Mouse (Mus musculus) ovary, postnatal 14 days (tissue): ENCODE measurements around the gene Golga7b.

Experiments
- DNase-seq: peaks from one replicate; pipeline ENCODE4 v3.0.0; 2022; ENCODE audit warnings: low spot score

The Golga7b gene

GRCm38 (mm10) chr19:42247519-42247918, at the start of gene Golga7b:
Gene Golga7b, plus strand, starts transcription at chr19:42247574.
- no peak for DNase-seq

DNA sequence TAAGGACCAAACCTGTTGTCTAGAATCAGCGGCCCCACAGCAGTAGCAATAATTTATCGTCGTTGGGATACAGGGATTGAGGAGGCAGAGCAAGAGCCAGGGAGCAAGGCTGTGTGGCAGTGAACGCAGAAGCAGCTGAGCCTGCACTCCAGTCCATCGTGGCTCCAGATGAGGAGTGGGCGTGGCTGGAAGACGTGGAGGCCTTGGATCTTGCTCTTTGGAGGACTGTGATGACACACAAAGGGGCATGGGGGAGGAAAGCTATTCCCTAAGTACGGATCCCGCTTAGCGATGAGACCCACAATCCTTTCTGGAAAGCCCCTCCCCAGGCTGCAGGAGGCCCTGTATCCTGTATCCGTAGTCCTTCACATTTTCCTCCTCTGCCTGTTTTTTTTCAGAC, 49.3 kb upstream of the Golga7b start:
- DNase-seq, result no peak

DNA sequence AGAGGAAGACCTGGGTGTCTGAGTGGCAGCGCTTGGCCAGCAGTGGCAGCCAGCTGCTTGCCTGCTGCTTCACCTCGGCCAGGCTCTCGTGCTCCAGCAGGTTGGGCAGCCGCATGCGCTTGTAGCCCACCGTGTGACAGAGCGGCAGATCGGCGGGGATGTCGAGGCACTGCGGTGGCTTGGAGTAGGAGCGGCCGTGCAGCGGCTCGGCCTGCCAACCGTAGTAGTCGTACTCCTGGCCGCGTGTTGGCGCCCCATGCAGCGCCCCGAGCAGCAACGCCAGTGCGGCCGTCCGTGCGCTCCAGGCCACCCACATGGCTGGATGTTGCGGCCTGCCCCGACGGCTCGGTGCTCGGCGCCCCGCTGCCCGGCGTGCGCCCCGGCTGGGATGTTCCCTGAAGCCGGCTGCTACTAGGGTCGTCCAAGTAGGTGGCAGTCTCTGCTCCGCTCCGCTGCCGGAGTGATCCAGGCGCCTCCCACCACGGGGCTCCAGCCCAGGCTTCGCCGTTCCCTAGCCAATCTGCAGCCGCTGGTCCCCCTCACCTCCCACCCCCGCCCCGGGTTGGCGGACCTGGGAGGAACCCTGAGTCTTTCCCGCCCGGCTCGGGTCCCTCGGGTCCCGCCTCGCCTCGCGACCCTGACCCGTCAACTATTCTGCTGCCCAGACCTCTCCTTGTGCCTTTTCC, 45.5 kb upstream of the Golga7b start, which contains the start of gene Sfrp5:
TSS of gene Sfrp5 (minus strand) at position 557 of the 686 bp plus-strand sequence.
- no peak for DNase-seq

DNA sequence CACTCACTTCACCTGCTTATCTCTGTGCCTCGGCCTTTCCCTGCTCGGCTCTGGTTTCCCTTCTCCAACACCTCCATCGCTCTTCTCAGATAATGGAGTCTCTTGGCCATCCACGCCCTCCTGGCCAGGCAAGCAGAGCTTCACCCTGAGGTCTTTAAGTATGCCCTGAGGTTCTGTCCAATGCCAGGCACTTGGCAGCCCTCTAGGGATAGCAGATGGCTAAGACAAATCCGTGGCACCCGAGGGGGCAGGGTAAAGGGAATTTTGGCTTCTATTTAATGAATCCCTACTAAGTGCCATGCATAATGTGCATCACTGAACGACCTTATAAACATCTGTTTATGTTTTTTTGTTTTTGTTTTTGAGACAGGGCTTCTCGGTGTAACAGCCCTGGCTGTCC, 44.9 kb upstream of the Golga7b start:
- no peak for DNase-seq

GRCm38 (mm10) chr19:42204306-42204705, 43.1 kb upstream of the Golga7b start:
- no peak for DNase-seq

DNA sequence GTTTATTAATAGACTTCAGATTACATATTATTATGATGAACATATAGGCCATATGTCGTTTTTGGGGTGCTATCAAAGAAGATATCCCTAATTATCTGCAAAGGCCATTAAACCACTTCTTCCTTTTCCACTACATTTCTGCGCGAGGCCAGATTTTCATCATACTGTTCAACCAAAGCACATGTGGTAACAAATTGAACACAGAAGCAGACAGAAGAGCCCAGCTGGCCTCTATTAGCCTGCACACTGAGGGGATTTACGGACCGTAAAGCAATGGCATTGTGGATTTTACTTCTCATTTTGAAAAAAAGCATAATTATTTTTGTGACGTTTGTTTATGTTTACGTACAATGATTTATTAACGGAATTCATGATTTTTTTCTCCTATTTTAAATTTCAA, 42.2 kb upstream of the Golga7b start:
- no peak for DNase-seq

DNA sequence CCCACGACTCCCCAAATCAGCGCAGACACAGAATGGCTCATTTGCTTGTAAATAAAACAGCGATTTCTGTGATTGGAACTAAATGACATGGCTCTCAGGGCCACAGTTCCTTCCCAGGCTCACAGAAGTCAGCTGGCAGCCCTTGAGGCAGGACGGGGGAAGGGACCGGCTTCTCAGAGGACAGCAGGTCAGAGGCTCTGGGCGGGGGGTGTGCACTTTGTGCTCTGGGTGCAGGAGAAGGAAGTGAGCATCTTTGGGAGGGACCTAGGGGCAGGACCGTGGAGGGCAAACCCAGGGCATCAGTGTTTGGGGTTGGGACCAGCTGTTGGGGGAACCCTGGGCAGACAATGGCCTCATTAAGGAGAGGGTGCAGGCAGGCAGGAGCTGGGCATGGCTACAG, 37.9 kb upstream of the Golga7b start:
- DNase-seq, result no peak

GRCm38 (mm10) chr19:42209976-42210375, 37.4 kb upstream of the Golga7b start:
- no peak for DNase-seq

- no peak for DNase-seq
Observed at GRCm38 (mm10) chr19:42211936-42212335, 35.4 kb upstream of the Golga7b start.

GRCm38 (mm10) chr19:42214601-42215000, 32.8 kb upstream of the Golga7b start:
- DNase-seq, result no peak

- DNase-seq, result no peak
Observed at GRCm38 (mm10) chr19:42216699-42217373, 30.5 kb upstream of the Golga7b start.

GRCm38 (mm10) chr19:42217374-42217763, 30.0 kb upstream of the Golga7b start:
- no peak for DNase-seq

DNA sequence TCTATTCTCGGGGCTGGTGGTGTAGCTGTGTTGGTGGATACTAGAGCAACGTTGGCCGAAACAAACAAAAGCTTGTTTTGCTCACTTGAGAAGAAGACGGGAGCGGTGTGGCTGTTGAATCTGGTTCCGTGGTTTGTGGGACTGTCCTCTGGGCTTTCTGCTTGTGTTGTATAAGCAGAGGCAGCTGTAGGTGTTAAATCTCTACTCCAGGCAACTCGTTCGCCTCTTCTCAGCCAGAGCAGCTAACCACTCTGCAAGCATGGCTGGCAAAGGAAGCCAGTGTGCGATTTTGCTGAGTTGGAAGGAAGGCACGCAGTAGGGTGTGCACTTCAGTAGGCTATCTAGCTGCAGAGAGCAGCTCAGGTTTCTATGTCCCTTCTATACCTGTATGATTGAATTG, 20.9 kb upstream of the Golga7b start:
- no peak for DNase-seq

DNA sequence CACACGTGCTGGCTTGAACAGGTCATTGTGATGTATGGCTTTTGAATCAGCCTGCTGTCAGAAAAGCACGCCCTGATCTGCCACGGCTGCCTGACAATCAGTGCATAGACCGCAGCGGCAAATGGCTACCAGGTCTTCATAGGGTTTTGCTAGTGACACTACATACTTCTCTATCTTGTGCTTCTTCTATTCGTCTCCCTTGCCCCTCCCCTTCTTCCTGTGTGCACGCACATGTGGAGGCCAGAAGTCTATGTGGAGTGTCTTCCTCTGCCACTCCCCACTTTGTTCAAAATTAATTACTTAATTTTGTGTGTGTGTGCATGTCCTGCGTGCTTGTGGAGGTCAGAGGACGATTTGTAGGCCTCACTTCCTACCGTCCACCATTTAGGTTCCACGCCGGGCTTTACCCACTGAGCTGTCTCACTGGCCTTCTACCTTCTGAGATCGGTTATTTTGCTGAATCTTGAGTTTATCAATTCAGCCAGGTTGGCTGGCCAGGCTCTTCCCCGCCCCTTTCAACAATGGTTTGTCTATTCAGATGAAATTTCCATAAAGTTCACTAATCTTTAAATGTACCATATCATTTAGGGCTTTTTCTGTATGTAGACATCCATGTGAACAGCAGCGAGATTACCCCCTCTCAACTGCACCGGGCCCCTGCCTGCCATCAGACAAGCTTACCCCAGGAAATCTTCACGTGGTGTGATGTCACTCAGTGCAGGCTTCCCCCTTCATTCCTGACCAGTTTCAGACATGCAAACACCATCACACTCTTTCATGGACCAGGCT, 17.7 kb upstream of the Golga7b start:
- DNase-seq, result no peak

DNA sequence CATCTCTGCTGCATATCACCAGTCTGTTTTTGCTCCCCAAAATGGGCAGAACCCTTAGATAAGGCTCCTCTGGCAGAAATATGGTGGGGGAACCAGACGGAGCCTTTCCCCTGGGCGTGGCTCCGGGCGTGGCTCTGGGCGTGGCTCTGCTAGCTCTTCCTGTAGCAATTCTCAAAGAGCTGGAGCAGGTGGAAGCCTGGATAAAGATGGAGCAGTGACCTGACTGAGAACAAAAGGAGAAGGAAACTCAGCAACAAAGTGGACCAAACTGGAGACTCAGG, 17.1 kb upstream of the Golga7b start:
- DNase-seq, result no peak

DNA sequence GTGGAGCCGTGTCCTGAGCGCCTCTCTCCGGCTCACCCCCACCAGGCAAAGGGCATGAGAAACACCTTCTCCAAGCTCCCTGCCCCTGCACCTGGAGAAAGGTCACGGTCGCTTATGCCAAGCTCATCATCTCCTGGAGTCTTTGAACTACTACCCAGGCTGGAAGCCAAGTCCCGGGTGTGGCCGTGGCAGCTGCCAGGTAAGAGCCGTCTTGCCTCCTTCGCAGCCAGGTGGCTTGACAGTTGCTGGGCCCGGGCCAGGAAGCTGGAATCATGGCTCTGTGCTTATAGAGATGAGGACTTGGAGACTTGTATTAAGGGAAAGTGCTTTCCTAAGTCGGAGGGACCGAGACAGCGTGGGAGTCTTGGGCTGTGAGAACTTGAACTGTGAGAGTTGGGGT, 16.4 kb upstream of the Golga7b start:
- DNase-seq, result peak; percentile 18

DNA sequence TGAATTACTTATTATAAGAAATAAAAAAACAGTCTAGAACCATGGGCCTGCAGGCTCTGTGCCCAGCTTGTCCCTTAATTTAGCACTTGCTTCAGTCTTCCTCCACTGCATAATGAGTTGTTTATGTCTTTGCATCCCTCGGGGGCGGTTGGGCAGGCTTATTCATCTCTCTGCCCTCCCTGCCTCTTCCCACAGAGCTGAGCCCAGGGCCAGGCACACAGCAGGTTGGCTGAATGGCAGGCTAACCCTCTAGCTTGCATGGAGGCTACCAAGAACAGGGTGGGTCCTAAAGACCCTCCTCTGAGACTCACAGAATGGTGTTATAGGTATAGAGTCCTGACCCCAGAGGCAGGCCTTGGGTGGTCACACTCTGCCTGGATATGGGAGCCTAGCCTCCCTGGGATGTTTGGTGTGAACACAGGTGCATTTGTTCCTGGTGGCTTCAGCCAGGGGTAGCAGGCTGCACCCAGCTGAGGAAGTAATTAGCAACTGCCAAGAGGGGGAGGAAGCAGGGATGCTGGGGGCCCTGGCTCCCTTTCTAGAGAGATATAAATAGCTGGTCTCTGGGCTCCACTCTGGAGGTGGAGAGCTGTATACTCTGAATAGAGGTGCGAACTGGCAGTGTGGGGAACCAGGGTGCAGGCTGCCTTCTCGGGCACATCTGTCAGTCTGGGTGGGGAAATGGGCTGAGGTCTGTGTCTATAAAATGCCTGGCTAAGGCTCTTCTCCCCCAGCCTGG, 9.6 kb upstream of the Golga7b start:
- no peak for DNase-seq

DNA sequence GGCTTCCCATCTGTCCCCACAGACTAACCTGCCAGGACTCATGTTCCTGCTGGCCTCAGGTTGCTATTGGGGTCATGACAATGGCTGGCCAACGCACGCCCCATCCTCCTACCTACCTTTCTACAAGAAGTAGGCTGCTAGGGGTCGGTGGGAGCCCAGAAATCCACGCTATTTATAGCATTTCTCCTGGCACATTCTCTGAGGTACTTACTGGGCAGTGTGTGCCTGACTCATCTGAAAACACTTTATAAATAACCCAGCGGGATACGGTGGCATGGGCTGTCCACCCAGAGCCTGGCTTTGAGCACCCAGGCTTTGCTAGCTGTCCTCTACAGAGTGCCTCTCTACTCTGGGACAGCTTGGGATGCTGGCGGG, 9.0 kb upstream of the Golga7b start:
- DNase-seq, result no peak

DNA sequence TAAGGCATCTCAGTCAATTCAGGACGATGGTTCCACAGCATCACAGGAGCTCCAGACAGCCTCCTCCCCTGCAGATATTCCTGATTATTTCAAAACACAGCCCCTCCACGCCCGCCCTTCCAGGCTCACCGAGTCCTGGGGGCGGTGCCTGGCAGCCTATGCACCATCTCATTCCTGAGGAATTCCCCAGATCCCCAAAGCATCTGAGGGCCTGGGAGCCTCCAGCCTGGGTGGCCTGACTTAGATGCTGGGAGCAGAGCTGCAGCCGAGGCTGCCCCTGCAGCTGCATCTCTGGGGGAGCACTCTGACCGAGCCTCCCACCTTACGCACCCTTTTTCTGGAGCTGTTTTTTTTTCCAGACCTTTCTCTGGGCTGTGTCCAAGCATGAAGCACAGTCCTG, 6.5 kb upstream of the Golga7b start:
- no peak for DNase-seq

DNA sequence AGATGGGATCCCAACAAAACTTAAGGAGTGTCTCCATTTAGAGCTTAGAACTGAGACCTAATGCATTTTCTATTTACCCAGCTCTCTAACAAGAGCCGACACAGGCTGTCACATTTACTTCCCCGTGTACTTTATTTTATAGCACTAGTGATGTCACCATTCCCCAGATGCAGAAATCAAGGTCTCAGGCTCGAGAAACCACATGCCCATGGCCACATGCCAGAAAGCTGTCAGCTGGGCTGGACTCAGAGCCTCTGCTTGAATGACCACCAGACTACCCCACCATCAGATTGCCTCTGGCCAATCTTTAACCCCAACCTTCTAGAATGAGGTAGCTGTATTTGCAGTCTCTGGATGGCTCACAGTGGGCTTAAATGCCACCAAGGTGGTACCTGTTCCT, 4.0 kb upstream of the Golga7b start:
- no peak for DNase-seq

DNA sequence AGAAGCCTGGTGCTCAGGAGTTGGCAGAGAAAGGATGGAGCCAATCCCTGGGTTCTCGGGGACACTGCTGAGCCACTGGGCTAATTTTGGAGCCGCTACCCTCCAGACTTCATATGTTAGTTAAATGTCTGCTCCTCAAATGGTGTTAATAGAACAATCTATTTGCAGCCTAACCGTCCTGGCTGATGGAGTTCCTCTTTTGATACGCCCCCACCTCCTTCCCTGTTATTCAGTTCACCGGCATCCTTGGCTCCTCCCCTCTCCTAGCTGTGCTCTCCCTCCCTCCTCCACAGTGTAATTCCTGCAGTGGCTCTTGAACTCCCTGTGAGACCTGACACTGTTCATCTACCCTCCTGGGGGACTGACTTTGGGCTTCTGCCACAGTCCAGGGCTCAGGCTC, 748 bp upstream of the Golga7b start:
- DNase-seq, result no peak
